Mouse (Mus musculus) layer of hippocampus, postnatal 25 days (tissue): ENCODE measurements around the gene Ndufa4l2. TPM values are rescaled to one million over a fixed set of nuclear protein-coding genes. Genes with fewer than 3 reads are reported as not detected.

Experiments used
- DNase-seq, 2 experiments: peaks; one replicate each; pipeline ENCODE4 v3.0.0; 2022; ENCODE audit warnings: mixed read lengths in 2 of 2, low spot score in 1 of 2; ENCODE audit errors: extremely low spot score in 1 of 2
- total RNA-seq, 2 experiments: library from RNA; stranded (reverse); gene quantifications; 2 replicates each; pipeline ENCODE4 v1.2.3; 2021

Gene Ndufa4l2
- total RNA-seq, 2 experiments from 2014 or later, result 4.1 to 6.7 TPM

- DNase-seq, result no peak
Measured at GRCm38 (mm10) chr10:127557397-127557796, 42.6 kb downstream of the Ndufa4l2 start.

- DNase-seq, result no peak
Measured at GRCm38 (mm10) chr10:127561145-127561544, 46.4 kb downstream of the Ndufa4l2 start.

DNA sequence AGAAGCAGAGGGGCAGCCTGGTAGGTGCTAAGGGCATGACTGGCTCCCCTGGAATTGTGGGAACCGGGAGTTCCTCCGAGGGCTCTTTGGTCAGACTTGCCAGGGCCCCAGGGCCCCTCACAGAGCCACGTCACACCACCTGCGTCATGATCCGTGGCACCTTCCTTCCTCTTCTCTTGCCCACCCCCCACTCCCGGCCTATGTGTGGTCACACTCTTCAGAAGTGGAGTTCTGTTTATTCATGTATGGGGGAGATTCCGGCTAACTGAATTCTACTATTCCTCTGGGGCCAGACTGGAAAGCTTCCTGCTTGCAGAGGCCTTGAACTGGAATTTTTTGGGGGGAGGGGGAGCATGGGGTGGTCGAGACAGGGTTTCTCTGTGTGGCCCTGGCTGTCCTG is 49.1 kb downstream of the Ndufa4l2 start:
- DNase-seq, result no peak

- DNase-seq, result no peak
Measured at GRCm38 (mm10) chr10:127564301-127564700, 49.5 kb downstream of the Ndufa4l2 start.

Other genes starting within 250 kb of the Ndufa4l2 start
- 100 to 1,000 TPM; 271 to 276 TPM for gene Dctn2, start 248.6 kb upstream of the Ndufa4l2 start, total RNA-seq
- 10 to 100 TPM; 31.8 to 53.9 TPM for gene Mbd6, start 225.9 kb upstream of the Ndufa4l2 start, total RNA-seq
- gene Mars, start 203.2 kb upstream of the Ndufa4l2 start, total RNA-seq, result 10 to 100 TPM; 57.1 to 59.4 TPM
- 1 to 10 TPM in 1 of 2 experiments, under 1 TPM in 1; 0.89 to 1.1 TPM for gene Arhgap9, start 193.0 kb upstream of the Ndufa4l2 start, total RNA-seq
- 1 to 10 TPM; 2.1 to 3.3 TPM for gene Gli1, start 173.0 kb upstream of the Ndufa4l2 start, total RNA-seq
- gene Inhbe, start 160.6 kb upstream of the Ndufa4l2 start, total RNA-seq, result not detected
- gene Inhbc, start 144.5 kb upstream of the Ndufa4l2 start, total RNA-seq, result not detected
- 100 to 1,000 TPM; 153 to 200 TPM for gene R3hdm2, start 134.6 kb upstream of the Ndufa4l2 start, total RNA-seq
- gene Stac3, start 13.3 kb upstream of the Ndufa4l2 start, total RNA-seq, result 1 to 10 TPM; 2.4 to 4.6 TPM
- gene Shmt2, start 7.5 kb downstream of the Ndufa4l2 start, total RNA-seq, result 10 to 100 TPM; 29.5 to 31.8 TPM
- 1 to 10 TPM; 1.9 to 2.1 TPM for gene Nxph4, start 19.6 kb downstream of the Ndufa4l2 start, total RNA-seq
- gene Lrp1, start 106.2 kb downstream of the Ndufa4l2 start, total RNA-seq, result 100 to 1,000 TPM; 259 to 316 TPM
- gene Stat6, start 128.0 kb downstream of the Ndufa4l2 start, total RNA-seq, result 1 to 10 TPM; 4.1 to 7.2 TPM
- 1 to 10 TPM; 5.8 TPM for gene Nemp1, start 151.9 kb downstream of the Ndufa4l2 start, total RNA-seq
- 10 to 100 TPM; 43.0 to 46.0 TPM for gene Nab2, start 153.6 kb downstream of the Ndufa4l2 start, total RNA-seq
- gene Myo1a, start 190.2 kb downstream of the Ndufa4l2 start, total RNA-seq, result 1 to 10 TPM in 1 of 2 experiments, under 1 TPM in 1; 0.66 to 1.0 TPM
- gene Tac2, start 209.5 kb downstream of the Ndufa4l2 start, total RNA-seq, result 1 to 10 TPM; 4.2 to 5.0 TPM
- gene Zbtb39, start 224.6 kb downstream of the Ndufa4l2 start, total RNA-seq, result 10 to 100 TPM in 1 of 2 experiments, 1 to 10 TPM in 1; 9.9 to 10.1 TPM
- gene Gpr182, start 236.8 kb downstream of the Ndufa4l2 start, total RNA-seq, result 1 to 10 TPM in 1 of 2 experiments, under 1 TPM in 1; 0.74 to 1.4 TPM
- gene Rdh1, start 244.8 kb downstream of the Ndufa4l2 start, total RNA-seq, result under 1 TPM; 0.12 to 0.14 TPM
- gene Rdh16f1, start 244.8 kb downstream of the Ndufa4l2 start, total RNA-seq, result under 1 TPM in 1 of 2 experiments, not detected in 1; 0.42 TPM